Mouse (Mus musculus): Measurements from ENCODE around the gene Epn3.

Epn3 gene

DNA sequence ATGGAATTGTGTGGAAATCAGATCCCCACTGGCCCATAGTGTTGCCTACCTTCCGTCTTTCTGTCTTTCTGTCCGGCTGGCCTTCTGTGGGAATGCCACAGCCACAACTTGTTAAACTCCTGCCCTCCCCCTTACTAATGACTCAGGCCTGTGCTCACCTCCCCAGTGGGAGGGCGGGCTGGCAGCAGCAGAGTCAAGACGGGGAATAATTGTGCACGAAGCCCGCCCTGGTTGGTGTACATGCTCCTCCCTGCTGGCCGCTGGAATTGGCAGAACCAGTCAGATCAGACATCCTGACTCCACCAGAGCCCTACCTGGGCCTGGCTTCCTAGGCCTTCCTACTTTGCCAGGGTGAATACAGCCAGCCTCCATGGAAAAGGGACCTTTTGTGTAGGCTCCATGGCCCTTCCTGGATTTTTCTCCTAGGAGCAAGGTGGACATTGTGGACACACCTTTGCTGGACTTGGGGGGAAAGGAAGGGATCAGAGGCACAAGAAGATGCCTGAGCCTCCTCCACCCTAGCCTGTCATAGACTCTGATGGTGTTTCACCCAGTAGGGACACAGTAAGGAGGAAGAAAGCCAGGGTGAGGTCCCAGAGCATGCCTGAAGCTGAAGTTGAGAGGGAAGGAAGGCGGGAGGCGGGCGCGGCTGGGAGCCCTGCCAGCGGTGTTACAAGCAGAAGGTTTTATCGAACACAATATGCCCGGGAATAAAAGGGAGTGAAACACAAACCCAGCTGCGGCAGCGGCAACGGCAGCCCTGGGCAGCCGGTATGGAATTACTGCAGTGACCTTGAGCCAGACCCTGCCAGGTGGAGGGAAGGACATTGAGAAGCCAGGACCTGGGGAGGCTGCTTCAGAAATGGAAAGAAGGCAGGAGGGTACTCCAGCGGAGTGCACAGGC is 1.4 kb downstream of the Epn3 start:
- DNase-seq (ENCODE audit: low spot score in 2 of 2) = peak in 1 of 2 experiments; percentile 63

GRCm38 (mm10) chr11:94495415-94495814 is 4.4 kb downstream of the Epn3 start:
- DNase-seq (ENCODE audit: low spot score in 2 of 2) = no peak

DNA sequence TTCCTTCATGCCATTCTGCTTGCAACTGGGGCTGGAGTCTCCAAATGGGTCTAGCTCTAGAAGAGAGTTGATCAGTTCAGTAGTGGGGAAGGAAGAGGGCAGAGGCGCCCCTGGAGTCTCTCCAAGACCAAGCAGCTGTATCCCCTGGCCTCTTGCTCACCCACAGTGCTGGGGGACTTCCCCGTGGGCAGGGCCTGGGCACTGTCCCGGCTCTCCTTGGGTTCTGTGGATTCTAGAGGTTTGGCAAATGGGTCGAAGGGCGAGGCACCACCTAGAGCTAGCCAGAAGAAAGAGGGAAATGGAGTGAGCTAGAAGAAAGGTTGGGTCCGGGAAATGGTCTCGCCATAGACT is 8.1 kb downstream of the Epn3 start:
- DNase-seq (ENCODE audit: low spot score in 2 of 2) = no peak

DNA sequence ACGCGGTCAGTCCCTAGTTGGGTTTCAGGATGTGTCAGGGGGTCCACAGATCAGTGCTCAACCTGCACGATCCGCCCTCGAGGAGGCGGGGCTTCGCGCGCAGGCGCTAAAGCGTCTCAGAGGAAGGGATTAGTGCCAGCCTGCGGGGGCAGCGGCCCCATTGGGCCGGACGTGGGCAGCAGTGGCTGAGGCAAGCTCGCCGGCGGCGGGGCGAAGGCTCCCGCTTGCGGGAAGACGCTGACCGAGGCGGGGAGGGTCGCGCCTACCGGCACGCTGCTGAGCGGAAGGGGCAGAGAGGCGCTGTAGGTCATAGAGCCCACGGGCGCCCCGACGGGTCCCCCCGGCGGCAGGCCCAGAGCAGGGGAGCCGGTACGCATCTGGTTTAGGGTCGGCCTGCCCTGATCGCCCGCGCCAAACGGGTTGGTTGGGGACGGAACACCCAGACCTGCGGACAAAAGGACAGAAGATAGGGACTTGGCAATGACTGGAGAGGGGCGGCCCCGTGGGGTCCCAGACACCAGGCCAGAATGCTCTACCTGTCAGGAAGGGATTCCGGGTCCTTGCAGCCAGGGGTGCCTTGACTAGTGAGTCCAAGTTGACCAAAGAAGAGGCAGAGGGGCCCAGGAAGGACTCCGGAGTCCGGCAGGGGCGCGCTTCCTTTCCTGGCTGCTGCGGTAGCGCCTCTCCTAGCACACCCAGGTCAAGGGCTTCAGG is 8.6 kb downstream of the Epn3 start:
- DNase-seq (ENCODE audit: low spot score in 2 of 2) = no peak

DNA sequence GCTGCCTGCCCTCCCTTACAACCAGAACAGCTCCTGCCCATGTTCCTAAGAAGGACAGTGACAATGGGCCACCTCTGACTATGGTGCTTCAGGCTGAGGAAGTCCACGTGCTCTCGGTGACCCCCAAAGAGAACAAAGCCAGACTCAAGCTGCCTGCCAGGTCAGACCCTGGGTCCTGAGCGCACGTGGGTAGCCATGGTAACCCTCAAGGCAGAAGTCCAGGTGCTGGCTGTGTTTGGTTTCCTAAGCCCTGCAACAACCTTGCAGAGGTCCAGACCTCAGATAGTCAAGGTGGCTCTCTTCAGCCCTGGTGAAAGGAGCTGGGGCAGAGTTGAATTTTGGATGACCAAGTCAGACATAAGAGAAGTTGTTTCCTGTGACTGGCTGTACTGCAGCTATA is 10.0 kb downstream of the Epn3 start:
- DNase-seq (ENCODE audit: low spot score in 2 of 2) = no peak

DNA sequence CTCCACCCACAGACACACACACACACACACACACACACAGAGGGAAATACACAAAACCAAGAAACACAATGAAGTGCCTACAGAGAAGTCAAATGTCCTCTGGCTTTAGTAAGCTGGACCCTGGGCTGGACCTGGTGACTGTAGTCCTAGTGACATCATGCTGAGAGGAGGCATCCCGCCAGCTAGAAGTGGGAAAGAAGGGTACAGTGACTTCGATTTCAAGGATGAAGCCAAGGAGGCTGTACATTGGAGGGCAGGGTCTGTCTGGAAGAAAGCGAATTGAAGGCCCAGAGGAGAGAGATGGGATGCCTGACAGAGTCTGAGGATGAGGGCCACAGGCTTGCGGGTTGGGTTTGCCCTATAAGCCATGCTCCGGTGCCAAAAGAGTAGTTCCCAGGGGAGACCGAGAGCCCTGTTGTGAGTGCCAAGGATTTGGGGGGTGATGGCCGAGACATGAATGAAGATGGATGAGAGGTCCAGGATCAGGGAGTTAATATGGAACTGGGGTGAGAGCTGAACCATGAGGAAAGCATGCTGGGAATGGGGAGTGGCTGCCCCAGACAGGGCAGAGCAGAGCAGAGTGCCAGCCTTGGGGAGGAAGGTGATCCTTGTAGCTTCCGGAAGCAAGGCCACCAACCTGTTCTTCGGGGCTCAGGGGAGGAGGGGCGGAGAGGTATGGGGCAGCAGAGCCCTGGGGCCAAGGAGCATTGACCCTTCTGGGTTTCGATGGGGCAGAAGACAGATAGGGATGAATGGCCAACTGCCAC is 10.8 kb downstream of the Epn3 start:
- no peak for DNase-seq (ENCODE audit: low spot score in 2 of 2)

- peak; percentile 80 to 89 for DNase-seq (ENCODE audit: low spot score in 2 of 2)
Observed at GRCm38 (mm10) chr11:94486001-94486400, 13.8 kb downstream of the Epn3 start, which contains the start of gene Spata20. Gene Spata20, minus strand, starts transcription at chr11:94486179.

DNA sequence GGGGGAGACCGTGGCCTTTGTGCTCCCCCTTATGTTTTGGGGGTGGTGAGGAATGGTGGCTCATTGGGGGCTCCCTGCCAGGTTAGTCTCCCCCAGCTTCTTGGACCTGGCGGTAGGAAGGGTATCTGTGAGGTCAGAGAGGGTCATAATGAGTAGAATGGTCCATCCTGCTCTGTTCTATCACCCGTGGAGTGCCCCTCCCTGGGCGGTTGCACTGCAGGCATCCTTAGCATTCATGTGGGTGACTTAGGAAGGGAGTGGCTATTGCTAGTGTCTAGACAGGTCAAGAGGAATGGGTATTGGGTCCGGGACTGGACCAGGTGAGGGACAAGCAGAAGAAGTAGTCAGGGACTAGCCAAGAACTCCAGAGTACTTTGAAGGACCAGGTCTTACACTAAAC is 14.6 kb downstream of the Epn3 start:
- DNase-seq (ENCODE audit: low spot score in 2 of 2) = no peak

DNA sequence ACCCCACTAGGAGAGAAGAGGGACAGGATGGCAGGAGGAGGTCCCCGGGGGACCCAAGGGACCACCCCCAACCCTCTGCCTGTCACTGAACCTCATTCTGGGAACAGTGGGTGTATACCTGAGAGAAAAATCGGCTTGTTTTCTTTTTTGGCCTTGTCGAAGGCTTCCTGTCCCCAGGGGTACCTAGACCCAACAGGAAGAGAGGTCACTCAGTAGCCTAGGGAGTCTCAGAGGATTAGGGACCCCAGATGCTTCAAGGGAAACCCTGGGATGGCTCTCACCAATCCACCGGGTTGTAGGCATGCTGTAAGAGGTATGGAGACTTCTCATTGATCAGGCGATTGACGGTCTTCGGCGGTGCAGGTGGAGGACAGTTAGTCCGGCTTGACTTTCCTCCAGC is 15.1 kb downstream of the Epn3 start:
- no peak for DNase-seq (ENCODE audit: low spot score in 2 of 2)

DNA sequence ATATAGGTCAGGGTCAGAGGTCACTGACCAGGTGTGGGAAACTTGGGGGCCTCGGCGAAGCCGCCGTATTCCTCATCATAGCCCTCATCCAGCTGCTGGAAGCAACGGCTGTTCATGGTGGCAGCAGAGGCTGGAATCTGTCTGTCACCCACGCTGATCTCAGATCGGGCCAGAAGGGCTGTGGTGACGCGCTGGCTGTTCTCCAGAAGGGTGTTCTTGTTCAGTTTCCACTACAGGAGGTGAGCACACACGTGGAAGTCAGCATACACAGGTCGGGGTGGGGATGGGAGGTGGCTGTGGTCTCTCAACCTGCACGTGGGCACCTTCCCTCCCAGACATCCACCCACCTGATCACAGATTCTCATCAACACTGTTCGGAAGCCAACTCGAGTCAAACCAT is 15.9 kb downstream of the Epn3 start:
- DNase-seq (ENCODE audit: low spot score in 2 of 2) = no peak

DNA sequence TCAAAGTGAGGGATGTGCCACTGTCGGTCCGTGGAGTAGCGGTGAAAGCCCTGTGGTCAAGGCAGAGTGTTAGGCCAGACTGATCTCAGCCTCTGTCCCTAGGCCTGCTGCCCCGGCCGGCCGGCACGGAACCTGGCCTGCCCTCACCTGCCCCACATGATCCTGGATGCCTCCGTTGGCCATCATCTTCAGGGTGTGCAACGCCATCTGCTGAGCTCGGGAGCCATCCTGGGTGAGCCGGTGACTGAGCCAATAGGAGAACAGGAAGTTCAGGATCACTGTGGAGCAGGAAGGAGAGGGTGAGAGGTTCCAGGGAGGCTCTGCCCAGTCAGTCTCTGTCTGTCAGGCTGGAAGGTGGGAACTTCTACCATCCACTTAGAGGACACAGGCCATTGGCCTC is 16.3 kb downstream of the Epn3 start:
- no peak for DNase-seq (ENCODE audit: low spot score in 2 of 2)

DNA sequence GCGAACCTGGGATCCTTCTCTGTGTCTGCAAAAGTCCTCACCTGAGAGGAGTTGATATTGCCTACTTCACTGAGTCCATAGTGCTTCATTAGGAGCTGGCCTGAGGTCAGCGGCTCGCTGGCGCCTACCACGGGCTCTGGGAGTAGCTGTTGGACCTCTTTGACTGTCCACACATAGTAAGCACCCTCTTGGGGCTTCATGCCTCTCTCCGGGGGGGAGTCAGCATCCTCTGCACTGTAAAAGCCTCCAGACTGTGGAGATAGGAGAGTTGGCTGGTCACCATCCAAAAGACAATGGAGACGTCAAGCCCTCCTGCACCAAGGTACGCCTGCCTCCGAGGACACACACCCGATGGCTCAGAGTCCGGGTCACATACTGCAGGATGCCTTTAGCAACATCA is 17.0 kb downstream of the Epn3 start:
- DNase-seq (ENCODE audit: low spot score in 2 of 2) = no peak

DNA sequence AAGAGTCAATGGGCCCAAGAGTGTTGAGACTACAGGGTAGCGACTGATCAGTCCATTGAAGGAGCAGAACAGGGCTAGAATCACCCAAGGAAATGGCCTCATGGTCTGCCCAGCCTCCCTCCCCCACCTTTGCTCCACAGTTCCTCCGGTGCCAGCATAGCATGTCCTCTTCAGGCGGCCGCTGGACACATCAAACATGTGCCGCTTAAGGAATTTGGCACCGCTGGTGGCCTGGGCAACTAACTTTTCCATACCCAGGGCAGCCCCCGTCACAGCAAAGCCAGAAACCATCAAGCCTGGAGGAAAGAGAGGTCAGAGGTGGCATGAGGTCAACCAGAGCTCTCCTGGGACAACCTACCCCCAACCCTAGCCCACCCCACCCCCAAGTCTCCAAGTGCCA is 17.8 kb downstream of the Epn3 start:
- no peak for DNase-seq (ENCODE audit: low spot score in 2 of 2)

- DNase-seq (ENCODE audit: low spot score in 2 of 2) = no peak
Observed at GRCm38 (mm10) chr11:94480382-94480781, 19.4 kb downstream of the Epn3 start.

DNA sequence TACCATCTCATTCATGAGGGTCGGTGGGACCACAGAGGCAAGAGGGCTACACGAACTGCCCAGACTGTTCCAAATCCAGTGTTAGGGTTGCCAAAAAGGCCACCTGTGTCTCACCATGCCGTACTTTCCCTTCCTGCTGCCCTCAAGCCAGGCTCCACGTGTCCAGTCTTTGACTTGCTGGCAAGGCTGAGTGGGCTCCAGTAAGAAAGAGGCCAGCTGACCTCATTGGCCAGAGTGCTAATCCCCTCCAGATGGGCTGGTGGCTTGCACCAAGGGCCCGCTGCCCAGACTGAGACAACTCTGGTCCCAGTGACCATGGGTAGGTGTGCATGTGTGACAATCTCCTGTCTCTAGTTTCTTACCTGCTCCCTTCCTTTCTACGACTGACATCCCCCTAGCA is 22.1 kb downstream of the Epn3 start:
- no peak for DNase-seq (ENCODE audit: low spot score in 2 of 2)

GRCm38 (mm10) chr11:94475722-94476121 is 24.1 kb downstream of the Epn3 start:
- no peak for DNase-seq (ENCODE audit: low spot score in 2 of 2)

DNA sequence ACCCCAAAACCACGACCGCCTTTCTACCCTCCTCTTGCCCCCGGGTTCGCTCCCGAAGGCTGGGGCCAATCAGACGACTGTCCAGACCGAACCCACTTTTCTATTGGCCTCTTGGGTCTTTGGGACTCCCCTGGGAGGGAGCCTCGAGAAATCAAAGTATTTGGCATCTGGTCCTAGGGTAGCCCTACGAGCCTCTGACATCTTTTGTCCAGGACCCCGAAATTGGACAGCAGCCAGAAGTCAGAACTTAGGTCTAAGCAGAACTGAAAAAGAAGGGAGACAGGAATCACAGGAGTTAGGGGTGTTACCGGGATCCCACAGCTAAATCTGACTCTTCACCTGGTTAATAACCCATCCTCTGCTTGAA is 25.2 kb downstream of the Epn3 start:
- no peak for DNase-seq (ENCODE audit: low spot score in 2 of 2)

GRCm38 (mm10) chr11:94473707-94474543 is 25.8 kb downstream of the Epn3 start, which contains the start of gene Cacna1g:
Gene Cacna1g, minus strand, starts transcription at chr11:94474198.
- DNase-seq (ENCODE audit: low spot score in 2 of 2) = peak; percentile 85 to 93

DNA sequence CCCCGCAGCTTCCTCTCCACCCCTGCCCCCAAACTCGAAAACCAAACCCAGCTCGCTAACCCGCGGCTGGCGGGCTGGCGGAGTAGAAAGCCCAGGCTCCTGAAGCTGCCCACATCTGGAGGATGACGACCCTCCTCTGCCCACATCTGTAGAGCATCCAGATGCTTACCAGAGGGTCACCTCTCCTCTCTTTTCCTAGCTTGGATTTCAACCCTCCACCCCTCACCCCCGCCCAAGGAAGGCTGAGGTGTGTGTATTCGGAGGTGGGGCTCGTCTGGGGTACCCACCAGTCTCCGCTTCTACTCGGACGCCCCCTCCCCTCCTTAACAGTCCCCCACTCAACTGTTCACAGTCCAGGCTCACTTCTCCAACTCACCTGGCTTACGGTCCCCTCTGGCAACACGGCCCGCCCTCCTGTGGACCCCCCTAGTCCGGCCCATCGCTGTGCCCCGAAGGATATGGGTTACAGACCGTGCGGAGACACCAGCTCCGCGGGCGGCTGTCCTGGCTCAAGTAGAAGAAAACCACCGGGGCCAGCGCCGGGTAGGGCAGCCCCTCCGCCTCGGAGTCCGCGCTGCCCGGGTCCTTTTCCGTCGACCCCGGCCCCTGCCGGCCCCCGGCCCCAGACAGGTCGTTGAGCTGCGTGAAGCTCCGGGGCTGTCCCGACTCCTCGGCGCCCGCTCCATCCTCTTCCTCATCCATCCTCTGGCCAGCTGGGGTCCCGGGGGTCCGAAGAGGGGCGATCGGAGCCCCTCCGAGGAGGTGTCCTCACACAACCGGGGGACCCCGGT is 26.7 kb downstream of the Epn3 start:
- DNase-seq (ENCODE audit: low spot score in 2 of 2) = no peak

DNA sequence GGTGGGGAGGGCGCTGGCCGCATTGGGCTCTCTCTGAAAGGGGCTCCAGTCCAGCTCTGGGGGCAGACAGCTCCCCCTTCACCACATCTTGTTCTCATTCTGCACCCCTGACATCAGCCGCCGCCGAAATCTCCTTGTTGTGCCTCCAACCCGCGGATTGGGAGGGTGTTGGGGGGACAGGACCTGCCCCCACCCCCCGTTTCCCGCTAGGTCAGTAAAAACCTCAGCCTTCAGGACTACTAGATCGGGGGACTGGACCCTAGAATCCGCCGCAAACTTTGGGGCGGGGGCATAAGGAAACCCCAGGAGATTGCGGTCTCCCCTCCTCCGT is 27.2 kb downstream of the Epn3 start:
- DNase-seq (ENCODE audit: low spot score in 2 of 2) = no peak
